Mouse (Mus musculus) macrophage (primary cell): Measurements from ENCODE around the gene 3110040M04Rik. TPM values are rescaled to one million over a fixed set of nuclear protein-coding genes. Genes with fewer than 3 reads are reported as not detected.
"Not testable (repeated sequence)": the region's sequence is repeated elsewhere in the genome, so short reads cannot be mapped to it uniquely, and the experiment has no call there.

ENCODE experiments used
- H3K27ac ChIP-seq: fragments of 350-480 bp; formaldehyde crosslinking; 2 replicates; pipeline ENCODE4 v1.9.0; 2021
- H3K36me3 ChIP-seq: fragments of 350-480 bp; formaldehyde crosslinking; 2 replicates; pipeline ENCODE4 v1.9.0; 2021; ENCODE audit errors: inconsistent target
- H3K4me3 ChIP-seq: fragments of 350-480 bp; formaldehyde crosslinking; 2 replicates; pipeline ENCODE4 v1.9.0; 2021; ENCODE audit errors: inconsistent target
- H3K79me2 ChIP-seq: fragments of 350-480 bp; formaldehyde crosslinking; 2 replicates; pipeline ENCODE4 v1.9.0; 2021; ENCODE audit errors: inconsistent target
- WGBS: methylation state at CpG from one replicate; pipeline ENCODE4 v1.1.7; 2026; ENCODE audit warnings: inconsistent platforms; ENCODE audit not compliant: missing documents; 5-methylcytosine and 5-hydroxymethylcytosine counted together
- polyA plus RNA-seq: library from polyadenylated mRNA; stranded (reverse); fragments of 250-400 nt; gene quantifications from 3 replicates; pipeline ENCODE4 v1.2.4, GENCODE M21; 2018; ENCODE audit warnings: inconsistent platforms
- total RNA-seq, 78 experiments: library from RNA; depleted of rRNA; stranded (reverse); fragments of 250-400 nt; gene quantifications; 1 replicate in 9 of 78; 2 replicates in 24 of 78; 3 replicates in 43 of 78; 4 replicates in 2 of 78; pipeline ENCODE4 v1.2.4; 2018; ENCODE audit warnings: inconsistent platforms in 56 of 78

Gene 3110040M04Rik
- not detected for total RNA-seq (2018; cell fraction: chromatin; rRNA removed)
- total RNA-seq (2018; cell fraction: cytosol; rRNA removed): not detected
- not detected for total RNA-seq (2018; cell fraction: nucleus; rRNA removed)
- not detected in 3 replicates for polyA plus RNA-seq

GRCm38 (mm10) chr1:151203818-151204217, at the start of gene 3110040M04Rik:
TSS of gene 3110040M04Rik (plus strand) at chr1:151204121.
- H3K27ac ChIP-seq, H3K36me3 ChIP-seq, H3K4me3 ChIP-seq, H3K79me2 ChIP-seq: not testable (repeated sequence)
- WGBS: no CpG with 5 or more reads among the region's 6 CpGs

GRCm38 (mm10) chr1:151154131-151154530, 49.8 kb upstream of the 3110040M04Rik start:
- not testable (repeated sequence) for H3K79me2 ChIP-seq, H3K36me3 ChIP-seq, H3K4me3 ChIP-seq, H3K27ac ChIP-seq
- 92% methylated on average over 9 of the region's 9 CpGs for WGBS

GRCm38 (mm10) chr1:151156129-151156528, 47.8 kb upstream of the 3110040M04Rik start:
- 81% methylated on average over 3 of the region's 3 CpGs for WGBS

GRCm38 (mm10) chr1:151156777-151157632, 46.9 kb upstream of the 3110040M04Rik start:
- Histone ChIP-seq H3K27ac (no peak overlapping the region), H3K79me2 (no peaks in the 10 kb centered on the region), H3K4me3 (no peak overlapping the region), H3K36me3 (no peaks in the 10 kb centered on the region)
- 86% methylated on average over 7 of the region's 7 CpGs for WGBS

More at GRCm38 (mm10) chr1:151156129-151156528, 47.8 kb upstream of the 3110040M04Rik start:
- H3K27ac ChIP-seq: no peak overlapping the region
- no peaks in the 10 kb centered on the region for H3K79me2 ChIP-seq
- H3K4me3 ChIP-seq: no peak overlapping the region
- H3K36me3 ChIP-seq: no peaks in the 10 kb centered on the region

GRCm38 (mm10) chr1:151157963-151158856, 45.7 kb upstream of the 3110040M04Rik start:
- no peak overlapping the region for H3K27ac ChIP-seq
- H3K4me3 ChIP-seq: no peak overlapping the region
- 96% methylated on average over 9 of the region's 9 CpGs for WGBS
- H3K79me2 ChIP-seq: no peaks in the 10 kb centered on the region
- no peaks in the 10 kb centered on the region for H3K36me3 ChIP-seq

GRCm38 (mm10) chr1:151158857-151159510, 44.9 kb upstream of the 3110040M04Rik start:
- H3K27ac ChIP-seq: no peak overlapping the region
- H3K4me3 ChIP-seq: no peak overlapping the region
- 83% methylated on average over 2 of the region's 2 CpGs for WGBS
- H3K79me2 ChIP-seq: no peaks in the 10 kb centered on the region
- no peaks in the 10 kb centered on the region for H3K36me3 ChIP-seq

GRCm38 (mm10) chr1:151166031-151166430, 37.9 kb upstream of the 3110040M04Rik start:
- WGBS: 77% methylated on average over 8 of the region's 8 CpGs
- Histone ChIP-seq H3K79me2 (no peaks in the 10 kb centered on the region), H3K36me3 (no peaks in the 10 kb centered on the region), H3K4me3 (no peak overlapping the region), H3K27ac (no peak overlapping the region)

GRCm38 (mm10) chr1:151167297-151168047, 36.4 kb upstream of the 3110040M04Rik start:
- Histone ChIP-seq H3K27ac (no peak overlapping the region), H3K36me3 (no peaks in the 10 kb centered on the region), H3K4me3 (no peak overlapping the region), H3K79me2 (no peaks in the 10 kb centered on the region)
- WGBS: 74% methylated on average over 12 of the region's 12 CpGs

- Histone ChIP-seq H3K27ac (no peak overlapping the region), H3K4me3 (no peak overlapping the region), H3K79me2 (no peaks in the 10 kb centered on the region), H3K36me3 (no peaks in the 10 kb centered on the region)
- 68% methylated on average over 3 of the region's 3 CpGs for WGBS
Measured at GRCm38 (mm10) chr1:151168637-151169036, 35.3 kb upstream of the 3110040M04Rik start.

- no peak overlapping the region for H3K27ac ChIP-seq
- no peaks in the 10 kb centered on the region for H3K79me2 ChIP-seq
- 88% methylated on average over 2 of the region's 2 CpGs for WGBS
- no peak overlapping the region for H3K4me3 ChIP-seq
- no peaks in the 10 kb centered on the region for H3K36me3 ChIP-seq
Measured at GRCm38 (mm10) chr1:151171572-151172461, 32.1 kb upstream of the 3110040M04Rik start.

- no peak overlapping the region for H3K4me3 ChIP-seq
- no peaks in the 10 kb centered on the region for H3K79me2 ChIP-seq
- H3K36me3 ChIP-seq: no peaks in the 10 kb centered on the region
- no peak overlapping the region for H3K27ac ChIP-seq
- WGBS: 41% methylated on average over 8 of the region's 10 CpGs
Measured at GRCm38 (mm10) chr1:151177030-151177936, 26.6 kb upstream of the 3110040M04Rik start.

GRCm38 (mm10) chr1:151177937-151178271, 26.0 kb upstream of the 3110040M04Rik start:
- Histone ChIP-seq H3K27ac (no peak overlapping the region), H3K4me3 (no peak overlapping the region), H3K79me2 (no peaks in the 10 kb centered on the region), H3K36me3 (no peaks in the 10 kb centered on the region)
- 55% methylated on average over 4 of the region's 4 CpGs for WGBS
